Mouse (Mus musculus): ENCODE measurements around the gene Cd2ap.
"Not testable (repeated sequence)": the region's sequence is repeated elsewhere in the genome, so short reads cannot be mapped to it uniquely, and the experiment has no call there.

Cd2ap gene

GRCm38 (mm10) chr17:42876001-42876903 lies at the start of gene Cd2ap:
Gene Cd2ap, minus strand, starts transcription at chr17:42876665.
- CTCF ChIA-PET: interaction anchor here (0.7 kb wide), 2 partner anchors 15 to 46 kb away, joined by 5 to 7 read pairs; no protein-coding TSS in a partner anchor

- CTCF ChIA-PET: no interaction called here
These were observed 48.3 kb upstream of the Cd2ap start for GRCm38 (mm10) chr17:42924731-42925130.

- CTCF ChIA-PET: no interaction called here
These were observed 42.3 kb upstream of the Cd2ap start for GRCm38 (mm10) chr17:42918810-42919209.

DNA sequence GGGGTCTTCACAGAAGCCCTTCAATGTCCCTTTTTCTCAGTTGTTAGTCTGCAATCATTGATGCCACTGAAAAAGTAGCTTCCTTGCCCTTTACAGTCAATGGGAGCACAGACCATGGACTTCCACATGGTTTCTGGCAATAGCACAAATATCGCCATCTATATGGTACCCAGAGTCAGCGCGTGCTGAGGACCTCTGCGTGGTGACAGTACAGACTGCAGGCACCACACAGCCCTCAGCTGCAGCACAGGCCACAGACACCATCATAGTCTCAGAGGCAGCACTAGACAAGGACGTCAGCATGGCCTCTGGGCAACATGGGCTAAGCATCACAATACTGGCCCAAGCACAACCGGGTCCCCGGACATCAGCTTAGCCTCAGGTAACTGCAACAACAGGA lies 38.3 kb upstream of the Cd2ap start:
- CTCF ChIA-PET: interaction anchor here (0.6 kb wide), 2 partner anchors 187 to 738 kb away, joined by 3 to 6 read pairs; no protein-coding TSS in a partner anchor

- CTCF ChIA-PET: no interaction called here
These were observed 35.7 kb upstream of the Cd2ap start for GRCm38 (mm10) chr17:42912193-42912592.

DNA sequence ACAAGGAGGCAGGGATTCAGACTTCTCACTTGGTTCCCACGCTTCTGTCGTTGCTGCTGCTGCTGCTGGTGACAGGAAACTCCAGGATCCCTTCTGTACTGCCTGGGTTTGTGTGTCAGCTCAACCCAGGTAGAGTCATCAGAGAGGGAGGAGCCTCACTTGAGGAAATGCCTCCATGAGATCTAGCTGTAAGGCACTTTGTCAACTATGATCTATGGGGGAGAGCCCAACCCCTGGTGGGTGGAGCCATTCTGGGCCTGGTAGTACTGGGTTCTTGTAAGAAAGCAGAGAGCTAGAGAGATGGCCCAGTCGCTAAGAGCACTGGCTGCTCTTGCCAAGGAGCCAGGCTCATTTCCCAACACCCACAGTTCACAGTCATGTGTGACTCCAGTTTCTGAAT lies 34.0 kb upstream of the Cd2ap start:
- CTCF ChIA-PET: no interaction called here

DNA sequence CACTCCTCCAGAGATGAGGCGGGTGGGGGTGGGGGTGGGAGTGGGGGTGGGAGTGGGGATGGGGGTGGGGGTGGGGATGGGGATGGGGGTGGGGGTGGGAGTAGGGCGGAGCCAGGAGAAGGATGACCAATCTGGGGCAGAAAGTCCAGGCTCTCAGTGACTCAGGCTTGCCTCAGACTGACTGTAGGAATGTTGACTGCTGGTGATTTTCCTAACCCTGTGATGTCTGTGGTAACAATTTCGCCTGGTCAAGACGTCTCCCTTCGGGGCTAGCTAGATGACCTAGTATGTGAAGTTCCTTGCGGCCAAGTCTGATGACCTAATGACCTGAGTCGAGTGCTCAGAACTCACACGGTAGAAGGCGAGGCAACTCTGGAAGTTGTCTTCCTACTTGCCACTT lies 32.9 kb upstream of the Cd2ap start:
- CTCF ChIA-PET: no interaction called here

DNA sequence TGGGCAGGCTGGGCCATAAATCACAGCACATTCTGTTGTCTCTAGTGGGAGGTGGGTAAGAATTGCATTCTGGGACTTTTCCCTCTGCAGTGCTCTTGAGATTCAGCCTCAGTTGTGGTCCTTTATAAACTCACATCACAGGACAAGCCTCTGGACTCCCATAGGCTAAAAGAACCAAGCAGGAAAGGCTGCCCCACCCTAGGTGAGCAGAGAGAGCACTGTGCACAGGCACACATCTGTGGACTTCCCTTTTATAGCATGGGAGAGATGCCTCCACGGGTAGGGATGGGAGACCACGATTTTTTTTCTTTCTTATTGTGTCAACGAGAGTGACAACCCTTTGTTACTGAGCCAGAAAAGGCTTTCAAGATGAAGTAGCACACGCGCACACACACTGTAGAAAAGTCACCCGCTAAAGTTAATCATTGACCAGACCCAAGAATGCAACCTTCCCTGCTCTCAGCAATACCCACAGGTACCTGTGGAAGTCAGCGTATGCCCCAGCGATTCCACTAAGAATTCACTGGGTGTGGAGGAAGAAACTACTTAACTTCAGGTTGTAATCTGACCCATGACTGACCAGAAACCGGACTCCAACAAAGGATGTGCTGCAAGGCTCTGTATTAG lies 32.4 kb upstream of the Cd2ap start:
- CTCF ChIA-PET: no interaction called here

GRCm38 (mm10) chr17:42908136-42908535 lies 31.7 kb upstream of the Cd2ap start:
- CTCF ChIA-PET: no interaction called here

DNA sequence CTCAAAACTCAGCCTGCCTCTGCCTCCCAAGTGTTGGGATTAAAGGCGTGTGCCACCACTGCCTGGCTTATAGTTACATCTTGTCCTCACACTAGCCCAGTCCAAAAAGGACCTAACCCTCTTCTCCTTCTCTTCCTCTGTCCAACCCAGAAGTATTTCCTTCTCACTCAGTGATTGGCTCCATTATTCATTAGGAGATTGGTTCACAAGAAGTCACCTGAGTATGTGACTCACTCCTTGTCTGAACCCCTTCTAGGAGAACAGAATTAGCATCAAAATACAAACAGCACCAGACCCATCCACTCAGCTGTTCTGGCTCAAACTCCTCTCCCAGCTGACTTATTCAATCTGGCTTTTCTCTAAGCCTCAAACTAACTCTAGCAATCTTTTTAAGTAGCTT lies 30.0 kb upstream of the Cd2ap start:
- CTCF ChIA-PET: not testable (repeated sequence)

- CTCF ChIA-PET: no interaction called here
These were observed 29.5 kb upstream of the Cd2ap start for GRCm38 (mm10) chr17:42905919-42906318.

DNA sequence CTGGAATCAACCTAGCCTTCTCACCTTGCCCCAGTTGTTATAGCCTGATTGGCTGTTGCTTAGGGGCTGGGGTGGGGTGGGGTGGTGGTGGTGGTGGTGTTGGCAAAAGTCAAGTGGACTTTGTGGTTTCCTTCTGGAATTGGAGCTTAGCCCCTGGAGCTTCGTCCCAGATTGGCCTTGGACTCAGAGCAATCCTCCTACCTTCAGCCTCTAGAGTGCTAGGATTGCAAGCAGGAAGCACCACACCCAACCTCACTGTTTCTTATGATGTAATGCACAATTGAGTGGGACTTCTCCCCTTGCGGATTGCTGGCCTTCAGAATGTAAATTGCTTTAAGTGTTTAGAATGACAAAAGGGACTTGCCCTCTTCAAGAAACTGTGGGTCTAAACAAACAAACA lies 24.3 kb upstream of the Cd2ap start:
- CTCF ChIA-PET: no interaction called here

DNA sequence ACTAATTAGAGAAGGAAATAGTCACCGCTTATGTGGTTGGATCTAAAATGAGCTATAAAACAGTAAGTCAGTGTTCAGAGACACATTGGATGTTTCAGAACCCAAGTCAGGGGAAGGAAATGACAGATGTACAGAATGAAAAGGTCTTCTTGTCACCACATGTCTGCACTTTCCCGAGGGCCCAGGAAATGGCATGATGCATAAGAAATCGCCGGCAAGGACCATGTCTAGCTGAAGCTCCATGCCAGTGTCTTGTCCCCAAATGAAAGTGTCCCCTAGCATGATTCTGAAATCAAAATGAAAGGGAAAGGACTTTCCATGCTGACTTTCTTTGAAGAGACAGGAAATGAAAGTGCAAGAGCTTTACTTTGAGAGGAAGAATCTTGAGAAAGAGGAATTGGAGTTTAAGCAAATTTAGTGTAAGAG lies 10.8 kb upstream of the Cd2ap start:
- CTCF ChIA-PET: interaction anchor here (0.6 to 0.7 kb wide), 2 partner anchors 42 to 129 kb away, joined by 4 to 5 read pairs; partner anchors contain the start of gene Tnfrsf21

GRCm38 (mm10) chr17:42885091-42885501 lies 8.6 kb upstream of the Cd2ap start:
- CTCF ChIA-PET: no interaction called here

DNA sequence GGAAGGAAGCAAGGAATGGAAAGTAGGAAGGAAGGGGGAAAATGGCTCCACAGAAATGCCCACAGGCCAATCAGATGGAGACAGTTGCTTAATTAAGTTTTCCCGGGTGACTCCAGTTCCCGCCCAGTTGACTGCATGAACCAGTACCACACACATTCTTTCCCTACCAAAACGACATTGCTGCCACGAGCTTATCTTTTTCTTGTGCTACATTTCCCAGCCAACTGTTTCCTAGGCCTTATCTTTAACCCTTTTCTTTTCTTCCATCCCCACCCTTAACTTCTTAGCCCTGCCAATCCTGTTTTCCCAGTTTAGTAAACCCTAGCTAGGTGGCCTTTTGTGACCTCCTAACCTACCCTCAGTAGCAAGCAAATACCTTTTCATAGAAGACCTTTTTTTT lies 7.9 kb upstream of the Cd2ap start:
- CTCF ChIA-PET: no interaction called here

DNA sequence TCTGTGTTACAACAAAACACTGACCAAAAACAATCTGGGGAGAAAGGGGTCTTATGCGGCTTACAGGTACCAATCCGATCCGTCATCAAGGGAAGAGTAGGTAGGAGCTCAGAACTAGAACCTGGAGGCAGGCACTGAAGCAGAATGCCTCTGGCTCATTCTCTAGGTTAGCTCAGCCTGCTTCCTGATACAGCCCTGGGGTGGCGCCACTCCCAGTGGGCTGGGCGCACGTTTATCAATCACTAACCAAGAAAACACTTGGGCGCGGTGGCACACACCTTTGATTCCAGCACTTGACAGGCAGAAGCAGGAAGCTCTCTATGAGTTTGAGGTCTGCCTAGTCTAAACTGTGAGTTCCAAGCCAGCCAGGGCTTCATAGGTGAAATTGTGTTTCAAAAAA lies 7.3 kb upstream of the Cd2ap start:
- CTCF ChIA-PET: interaction anchor here (0.9 kb wide), 1 partner anchor 58 kb away, joined by 3 read pairs; no protein-coding TSS in a partner anchor

GRCm38 (mm10) chr17:42883315-42883714 lies 6.8 kb upstream of the Cd2ap start:
- CTCF ChIA-PET: interaction anchor here (0.9 kb wide), 1 partner anchor 57 kb away, joined by 3 read pairs; no protein-coding TSS in a partner anchor

GRCm38 (mm10) chr17:42882873-42883272 lies 6.4 kb upstream of the Cd2ap start:
- CTCF ChIA-PET: interaction anchor here (0.5 kb wide), 1 partner anchor 61 kb away, joined by 3 read pairs; no protein-coding TSS in a partner anchor

DNA sequence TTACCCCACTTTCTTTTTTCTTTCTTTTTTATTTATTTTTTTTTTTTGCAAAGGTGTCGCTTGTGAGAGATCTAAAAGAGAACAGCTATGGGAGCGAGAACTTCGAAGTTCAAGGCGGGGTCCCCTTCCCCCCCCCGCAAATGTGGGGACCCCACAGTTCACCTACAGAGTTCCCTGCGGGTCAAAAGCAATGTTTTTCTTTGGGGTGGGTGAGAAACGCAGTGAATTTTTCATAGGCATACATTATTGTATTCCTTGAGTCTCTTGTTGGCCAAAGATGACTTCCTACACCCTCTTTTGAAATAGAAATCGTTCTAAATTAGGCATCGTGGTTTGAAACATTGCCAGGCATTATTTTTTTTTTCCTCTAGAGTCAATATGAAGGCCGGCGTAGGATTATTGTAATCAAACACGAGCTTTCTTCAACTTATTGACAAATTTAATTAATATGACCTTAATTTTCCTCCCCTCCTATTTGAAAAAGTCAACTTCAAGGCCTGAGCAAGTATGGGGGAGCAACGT lies 500 bp upstream of the Cd2ap start:
- CTCF ChIA-PET: interaction anchor here (0.7 kb wide), 1 partner anchor 15 kb away, joined by 7 read pairs; no protein-coding TSS in a partner anchor

GRCm38 (mm10) chr17:42875571-42876000 lies 879 bp downstream of the Cd2ap start:
- CTCF ChIA-PET: interaction anchor here (0.7 to 1.2 kb wide), 2 partner anchors 13 to 45 kb away, joined by 3 to 5 read pairs; no protein-coding TSS in a partner anchor

DNA sequence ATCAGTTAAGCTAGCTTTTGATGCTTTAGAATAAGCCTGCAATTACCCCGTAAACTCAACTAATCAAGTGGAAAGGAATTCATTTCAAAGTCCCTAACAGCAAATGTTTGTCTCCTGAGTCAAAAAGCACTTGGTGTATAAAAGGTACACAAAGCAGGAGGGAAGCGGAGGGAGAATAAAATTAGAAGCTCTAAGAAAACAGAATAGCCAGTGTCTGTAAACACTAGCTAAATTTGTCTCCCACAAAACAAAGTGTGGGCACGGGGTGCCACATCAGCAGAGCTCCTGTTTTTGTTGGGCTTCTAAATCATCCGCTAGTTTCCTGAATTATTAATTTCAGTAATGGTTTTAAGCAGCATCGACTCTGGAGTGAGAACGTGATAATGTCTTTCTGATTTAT lies 1.4 kb downstream of the Cd2ap start:
- CTCF ChIA-PET: interaction anchor here (0.7 to 1.2 kb wide), 2 partner anchors 13 to 165 kb away, joined by 3 to 7 read pairs; no protein-coding TSS in a partner anchor

DNA sequence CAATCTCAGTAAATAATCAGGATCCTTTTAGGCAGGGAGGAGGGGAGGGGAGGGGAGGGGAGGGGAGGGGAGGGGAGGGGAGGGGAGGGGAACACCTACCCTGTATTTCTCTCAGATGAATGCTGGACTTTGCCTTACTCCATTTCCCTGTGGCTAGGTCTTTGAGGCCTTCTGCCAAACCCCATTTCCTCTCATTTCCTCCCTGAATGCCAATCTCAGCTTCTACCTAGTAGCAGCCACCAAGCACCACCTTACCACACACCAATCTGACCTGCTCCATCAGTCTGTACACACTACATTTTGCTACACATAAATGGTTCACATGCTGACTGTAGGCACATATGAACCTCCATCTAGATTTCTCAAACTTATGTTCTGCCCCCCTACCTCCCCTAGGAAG lies 6.0 kb downstream of the Cd2ap start:
- CTCF ChIA-PET: interaction anchor here (0.7 kb wide), 1 partner anchor 12 kb away, joined by 3 read pairs; no protein-coding TSS in a partner anchor

Measured in spleen, embryonic (tissue).